Mouse (Mus musculus): ENCODE data around the gene Ubac2. TPM values are rescaled to one million over a fixed set of nuclear protein-coding genes. Genes with fewer than 3 reads are reported as not detected.

Gene Ubac2
- polyA plus RNA-seq, 2 experiments = 46.3 to 66.9 TPM

- Histone ChIP-seq H3K4me1 (ENCODE audit: control insufficient read depth, insufficient read depth, low read length) (peaks cover 5% of the 10 kb centered on the region; the same call in 1 of the 2 replicates), H3K4me2 (replicated peaks; ENCODE audit: low read depth, low read length, severe bottlenecking) (no peak overlapping the region), H3K9me3 (ENCODE audit: control insufficient read depth, low read length) (no peaks in the 10 kb centered on the region), H3K9ac (ENCODE audit: low read depth, low read length, severe bottlenecking) (no peak overlapping the region), H3K4me3 (replicated peaks; ENCODE audit: low read length) (no peak overlapping the region), H3K36me3 (ENCODE audit: control insufficient read depth, insufficient read depth, low read length) (peaks cover 6% of the 10 kb centered on the region; the same call in 1 of the 2 replicates), H3K27ac (replicated peaks; ENCODE audit: low read depth, low read length) (no peak overlapping the region), H3K27me3 (ENCODE audit: control insufficient read depth, insufficient read depth, low read length) (no peaks in the 10 kb centered on the region)
- 89% methylated on average over 3 of the region's 3 CpGs for WGBS
- ATAC-seq (ENCODE audit: low FRiP score, low read depth) (no peak), DNase-seq (ENCODE audit: low spot score) (no peak)
- TF ChIP-seq POLR2A (IDR thresholded peaks at IDR 0.05; ENCODE audit: borderline replicate concordance, extremely low read depth, insufficient read depth, insufficient read length) = no peak
These were observed 71.0 kb downstream of the Ubac2 start for GRCm38 (mm10) chr14:121949436-121949835.

GRCm38 (mm10) chr14:121949897-121950296 is 71.5 kb downstream of the Ubac2 start:
- 96% methylated on average over 5 of the region's 5 CpGs for WGBS
- DNase-seq (ENCODE audit: low spot score) (no peak), ATAC-seq (ENCODE audit: low FRiP score, low read depth) (no peak)
- no peak for TF ChIP-seq POLR2A (IDR thresholded peaks at IDR 0.05; ENCODE audit: borderline replicate concordance, extremely low read depth, insufficient read depth, insufficient read length)
- Histone ChIP-seq H3K27me3 (ENCODE audit: control insufficient read depth, insufficient read depth, low read length) (no peaks in the 10 kb centered on the region), H3K4me2 (replicated peaks; ENCODE audit: low read depth, low read length, severe bottlenecking) (no peak overlapping the region), H3K4me1 (ENCODE audit: control insufficient read depth, insufficient read depth, low read length) (peaks cover 5% of the 10 kb centered on the region; the same call in 1 of the 2 replicates), H3K27ac (replicated peaks; ENCODE audit: low read depth, low read length) (no peak overlapping the region), H3K36me3 (ENCODE audit: control insufficient read depth, insufficient read depth, low read length) (peaks cover 10% of the 10 kb centered on the region), H3K9ac (ENCODE audit: low read depth, low read length, severe bottlenecking) (no peak overlapping the region), H3K4me3 (replicated peaks; ENCODE audit: low read length) (no peak overlapping the region), H3K9me3 (ENCODE audit: control insufficient read depth, low read length) (no peaks in the 10 kb centered on the region)

DNA sequence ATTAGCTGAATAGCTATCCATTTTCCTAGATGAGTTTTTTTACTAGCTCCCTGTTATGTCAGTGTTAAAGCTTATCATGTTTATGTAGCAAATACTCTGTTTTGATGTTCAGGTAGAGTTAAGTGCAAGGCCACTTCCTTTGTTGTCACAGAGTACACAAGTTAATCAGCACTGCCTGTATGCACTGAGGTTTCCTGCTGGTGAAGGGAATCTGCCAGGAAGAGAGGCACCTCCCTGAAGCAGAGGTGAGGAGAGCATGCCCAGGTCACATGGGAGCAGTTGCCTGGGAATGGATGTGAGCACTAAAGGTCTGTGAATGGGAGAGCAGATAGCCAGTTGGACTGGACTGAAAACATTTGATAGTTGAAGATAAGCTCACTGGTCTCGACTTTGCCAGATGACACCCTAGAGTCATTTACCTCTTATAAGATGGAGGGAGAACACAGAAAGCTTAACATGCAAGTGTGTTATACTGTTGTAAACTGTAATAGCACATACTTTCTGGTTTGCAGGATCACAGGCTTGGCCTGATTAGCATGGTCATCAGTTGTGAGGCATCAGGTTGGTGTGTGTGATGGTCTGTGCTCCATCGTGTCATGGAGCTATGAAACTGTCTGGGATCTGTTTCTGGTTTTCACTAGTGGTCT is 73.1 kb downstream of the Ubac2 start:
- TF ChIP-seq POLR2A (IDR thresholded peaks at IDR 0.05; ENCODE audit: borderline replicate concordance, extremely low read depth, insufficient read depth, insufficient read length) = no peak
- 75% methylated on average over 2 of the region's 2 CpGs for WGBS
- Histone ChIP-seq H3K4me3 (replicated peaks; ENCODE audit: low read length) (no peak overlapping the region), H3K36me3 (ENCODE audit: control insufficient read depth, insufficient read depth, low read length) (peaks cover 11% of the 10 kb centered on the region), H3K4me2 (replicated peaks; ENCODE audit: low read depth, low read length, severe bottlenecking) (no peak overlapping the region), H3K27ac (replicated peaks; ENCODE audit: low read depth, low read length) (no peak overlapping the region), H3K4me1 (ENCODE audit: control insufficient read depth, insufficient read depth, low read length) (peaks cover 5% of the 10 kb centered on the region; the same call in 1 of the 2 replicates), H3K9ac (ENCODE audit: low read depth, low read length, severe bottlenecking) (no peak overlapping the region), H3K27me3 (ENCODE audit: control insufficient read depth, insufficient read depth, low read length) (no peaks in the 10 kb centered on the region), H3K9me3 (ENCODE audit: control insufficient read depth, low read length) (no peaks in the 10 kb centered on the region)
- ATAC-seq (ENCODE audit: low FRiP score, low read depth) = no peak
- no peak for DNase-seq (ENCODE audit: low spot score)

DNA sequence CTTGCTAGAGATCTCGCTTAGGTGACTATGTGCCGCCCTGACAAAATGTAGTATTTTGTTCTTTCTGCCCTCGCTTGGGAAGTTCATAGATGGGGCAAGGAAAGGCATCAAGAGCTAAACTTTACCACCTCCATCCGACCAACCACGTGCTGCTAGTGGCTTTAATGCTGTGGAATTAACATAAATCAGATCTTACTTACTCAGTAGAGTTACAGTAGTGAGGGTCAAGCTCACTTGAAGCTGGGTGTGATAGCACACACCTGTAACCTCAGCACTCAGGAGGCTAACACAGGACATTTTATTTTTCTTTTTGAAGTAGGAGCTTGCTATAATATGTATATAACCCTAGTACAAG is 73.6 kb downstream of the Ubac2 start:
- H3K36me3 ChIP-seq (ENCODE audit: control insufficient read depth, insufficient read depth, low read length) = peaks cover 11% of the 10 kb centered on the region
- DNase-seq (ENCODE audit: low spot score) (no peak), ATAC-seq (ENCODE audit: low FRiP score, low read depth) (no peak)
- no peaks in the 10 kb centered on the region for H3K27me3 ChIP-seq (ENCODE audit: control insufficient read depth, insufficient read depth, low read length)
- no peak overlapping the region for H3K4me2 ChIP-seq (replicated peaks; ENCODE audit: low read depth, low read length, severe bottlenecking)
- no peak overlapping the region for H3K4me3 ChIP-seq (replicated peaks; ENCODE audit: low read length)
- no peak overlapping the region for H3K9ac ChIP-seq (ENCODE audit: low read depth, low read length, severe bottlenecking)
- H3K27ac ChIP-seq (replicated peaks; ENCODE audit: low read depth, low read length) = no peak overlapping the region
- 86% methylated on average over 5 of the region's 5 CpGs for WGBS
- H3K9me3 ChIP-seq (ENCODE audit: control insufficient read depth, low read length) = no peaks in the 10 kb centered on the region
- H3K4me1 ChIP-seq (ENCODE audit: control insufficient read depth, insufficient read depth, low read length) = peaks cover 5% of the 10 kb centered on the region; the same call in 1 of the 2 replicates
- no peak for TF ChIP-seq POLR2A (IDR thresholded peaks at IDR 0.05; ENCODE audit: borderline replicate concordance, extremely low read depth, insufficient read depth, insufficient read length)

DNA sequence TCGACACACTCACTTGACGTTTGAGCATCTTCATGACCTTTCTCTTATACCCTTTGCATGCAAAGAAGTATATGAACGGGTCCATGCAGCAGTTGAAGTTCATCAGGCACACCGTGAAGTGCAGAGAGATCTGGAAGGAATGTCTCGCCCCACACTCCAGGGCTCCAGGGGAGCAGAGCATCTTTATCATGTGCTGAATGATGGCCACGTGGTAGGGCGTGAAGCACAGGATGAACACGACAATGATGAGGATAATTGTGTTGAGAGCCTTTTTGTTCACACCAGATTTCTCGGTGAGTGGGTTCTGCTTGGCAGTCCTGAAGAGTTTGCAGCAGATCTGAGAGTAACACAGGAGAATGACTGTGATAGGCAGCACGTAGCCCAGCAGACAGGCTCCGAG is 75.7 kb downstream of the Ubac2 start:
- Histone ChIP-seq H3K4me2 (replicated peaks; ENCODE audit: low read depth, low read length, severe bottlenecking) (no peak overlapping the region), H3K9ac (ENCODE audit: low read depth, low read length, severe bottlenecking) (no peak overlapping the region), H3K9me3 (ENCODE audit: control insufficient read depth, low read length) (no peaks in the 10 kb centered on the region), H3K4me3 (replicated peaks; ENCODE audit: low read length) (no peak overlapping the region), H3K4me1 (ENCODE audit: control insufficient read depth, insufficient read depth, low read length) (no peaks in the 10 kb centered on the region), H3K27ac (replicated peaks; ENCODE audit: low read depth, low read length) (no peak overlapping the region), H3K27me3 (ENCODE audit: control insufficient read depth, insufficient read depth, low read length) (no peaks in the 10 kb centered on the region), H3K36me3 (ENCODE audit: control insufficient read depth, insufficient read depth, low read length) (peaks cover 11% of the 10 kb centered on the region)
- TF ChIP-seq POLR2A (IDR thresholded peaks at IDR 0.05; ENCODE audit: borderline replicate concordance, extremely low read depth, insufficient read depth, insufficient read length) = no peak
- ATAC-seq (ENCODE audit: low FRiP score, low read depth) (no peak), DNase-seq (ENCODE audit: low spot score) (no peak)
- WGBS = 94% methylated on average over 11 of the region's 11 CpGs

All from limb, embryonic 14.5 days (tissue).